Mouse (Mus musculus): ENCODE results near the gene Scpep1. TPM values are rescaled to one million over a fixed set of nuclear protein-coding genes. Genes with fewer than 3 reads are reported as not detected.

Scpep1 gene
- total RNA-seq, 1 experiment, result 140 TPM

DNA sequence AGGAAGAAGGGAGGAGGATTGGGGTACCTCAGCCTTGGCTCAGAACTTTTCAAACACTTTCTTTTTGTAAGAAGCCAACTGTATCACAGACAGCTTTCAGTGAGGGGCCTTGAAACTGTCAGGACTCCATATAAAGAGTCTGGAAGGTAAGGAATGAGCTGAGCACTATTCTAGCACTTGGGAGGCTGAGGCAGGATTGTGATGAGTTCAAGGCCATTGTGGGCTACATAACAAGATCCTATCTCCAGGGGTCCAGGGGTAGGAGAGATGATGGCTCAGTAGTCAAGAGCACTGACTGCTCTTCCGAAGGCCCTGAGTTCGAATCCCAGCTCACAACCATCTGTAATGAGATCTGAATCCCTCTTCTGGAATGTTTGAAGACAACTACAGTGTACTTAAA, 3.7 kb downstream of the Scpep1 start:
- Histone ChIP-seq H3K4me3 (ENCODE audit: insufficient read depth in 1 of 2, low read depth in 1 of 2, low read length in 2 of 2, poor library complexity in 1 of 2, severe bottlenecking in 1 of 2) (no peak overlapping the region), H3K9me3 (ENCODE audit: control insufficient read depth, insufficient read depth, low read depth, low read length) (no peaks in the 10 kb centered on the region), H3K4me1 (ENCODE audit: control insufficient read depth in 2 of 2, insufficient read depth in 2 of 2, low read length in 2 of 2, poor library complexity in 1 of 2) (peaks cover 12 to 13% of the 10 kb centered on the region in 2 experiments; a peak in 3 of 4 replicates), H3K27ac (ENCODE audit: insufficient read depth, low read depth, low read length, poor library complexity, severe bottlenecking) (peak overlapping the region; percentile 69; the same call in 1 of the 2 replicates), H3K36me3 (ENCODE audit: control insufficient read depth, insufficient read depth, low read length, poor library complexity, severe bottlenecking) (peaks cover 22% of the 10 kb centered on the region), H3K9ac (ENCODE audit: insufficient read depth, low read depth, low read length, poor library complexity, severe bottlenecking) (peak overlapping the region; percentile 2; the same call in 1 of the 2 replicates)
- in situ Hi-C loops (cut with MboI; ENCODE audit: low sequenced_read_pairs in 2 of 2, unreplicated experiment in 2 of 2), result no loop called here
- DNase-seq (ENCODE audit: low read depth, low spot score), result no peak
- TF ChIP-seq ZC3H11A (IDR thresholded peaks at IDR 0.05; ENCODE audit: borderline replicate concordance, low read depth, low read length), result no peak
- TF ChIP-seq HCFC1 (IDR thresholded peaks at IDR 0.05; ENCODE audit: borderline replicate concordance, insufficient read depth, low read length), result no peak
- no peak for TF ChIP-seq ZNF384 (IDR thresholded peaks at IDR 0.05; ENCODE audit: low read depth, low read length)
- no peak for TF ChIP-seq CHD2 (IDR thresholded peaks at IDR 0.05; ENCODE audit: low read depth, low read length)
- no peak for TF ChIP-seq MAFK (IDR thresholded peaks at IDR 0.05; ENCODE audit: insufficient read depth, low read depth, low read length)

DNA sequence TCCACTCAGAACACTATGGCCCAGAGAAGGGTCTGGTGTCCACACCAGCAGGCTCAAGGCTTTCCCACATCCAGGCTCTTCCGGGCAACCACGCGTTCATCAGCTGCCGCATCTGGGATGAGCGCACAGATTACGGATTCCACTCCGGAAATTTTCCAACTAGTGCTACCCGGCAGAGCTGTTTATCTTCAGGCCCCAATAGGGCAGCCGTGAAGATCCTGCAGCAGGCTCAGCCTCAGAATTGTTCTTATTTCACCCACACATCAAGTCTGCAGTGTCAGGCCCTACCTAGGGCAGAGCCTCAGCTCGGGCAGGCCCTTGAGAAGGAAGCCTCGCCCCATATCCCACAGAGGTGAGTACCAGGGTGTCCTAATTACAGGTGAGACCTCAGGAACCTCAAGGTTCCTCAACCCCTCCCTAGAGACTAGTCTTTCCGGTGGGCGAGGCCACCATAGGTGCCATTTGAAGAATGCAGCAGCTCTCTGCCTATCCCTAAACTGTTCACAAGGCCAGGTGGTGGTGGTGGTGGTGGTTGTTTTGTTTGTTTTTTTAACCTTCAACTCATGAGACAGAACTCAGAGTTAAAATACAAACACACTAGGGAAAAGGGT, 4.5 kb downstream of the Scpep1 start:
- H3K9me3 ChIP-seq (ENCODE audit: control insufficient read depth, insufficient read depth, low read depth, low read length), result no peaks in the 10 kb centered on the region
- peaks cover 28% of the 10 kb centered on the region for H3K36me3 ChIP-seq (ENCODE audit: control insufficient read depth, insufficient read depth, low read length, poor library complexity, severe bottlenecking)
- peak overlapping the region; percentile 85 for H3K9ac ChIP-seq (ENCODE audit: insufficient read depth, low read depth, low read length, poor library complexity, severe bottlenecking)
- peaks cover 13 to 16% of the 10 kb centered on the region in 2 experiments for H3K4me1 ChIP-seq (ENCODE audit: control insufficient read depth in 2 of 2, insufficient read depth in 2 of 2, low read length in 2 of 2, poor library complexity in 1 of 2)
- DNase-seq (ENCODE audit: low read depth, low spot score), result no peak
- peak overlapping the region; percentile 99 for H3K27ac ChIP-seq (ENCODE audit: insufficient read depth, low read depth, low read length, poor library complexity, severe bottlenecking)
- in situ Hi-C loops (cut with MboI; ENCODE audit: low sequenced_read_pairs in 2 of 2, unreplicated experiment in 2 of 2), result no loop called here
- H3K4me3 ChIP-seq (ENCODE audit: insufficient read depth in 1 of 2, low read depth in 1 of 2, low read length in 2 of 2, poor library complexity in 1 of 2, severe bottlenecking in 1 of 2), result peak overlapping the region; percentile 51 to 61
- TF ChIP-seq MAFK (IDR thresholded peaks at IDR 0.05; ENCODE audit: insufficient read depth, low read depth, low read length) (no peak), HCFC1 (IDR thresholded peaks at IDR 0.05; ENCODE audit: borderline replicate concordance, insufficient read depth, low read length) (no peak), ZC3H11A (IDR thresholded peaks at IDR 0.05; ENCODE audit: borderline replicate concordance, low read depth, low read length) (no peak), ZNF384 (IDR thresholded peaks at IDR 0.05; ENCODE audit: low read depth, low read length) (no peak), CHD2 (IDR thresholded peaks at IDR 0.05; ENCODE audit: low read depth, low read length) (no peak)

- Histone ChIP-seq H3K9me3 (ENCODE audit: control insufficient read depth, insufficient read depth, low read depth, low read length) (no peaks in the 10 kb centered on the region), H3K36me3 (ENCODE audit: control insufficient read depth, insufficient read depth, low read length, poor library complexity, severe bottlenecking) (peaks cover 31% of the 10 kb centered on the region), H3K27ac (ENCODE audit: insufficient read depth, low read depth, low read length, poor library complexity, severe bottlenecking) (peak overlapping the region; percentile 99), H3K4me1 (ENCODE audit: control insufficient read depth in 2 of 2, insufficient read depth in 2 of 2, low read length in 2 of 2, poor library complexity in 1 of 2) (peaks cover 13 to 14% of the 10 kb centered on the region in 2 experiments), H3K4me3 (ENCODE audit: insufficient read depth in 1 of 2, low read depth in 1 of 2, low read length in 2 of 2, poor library complexity in 1 of 2, severe bottlenecking in 1 of 2) (peak overlapping the region; percentile 51 to 61), H3K9ac (ENCODE audit: insufficient read depth, low read depth, low read length, poor library complexity, severe bottlenecking) (peak overlapping the region; percentile 85)
- no peak for DNase-seq (ENCODE audit: low read depth, low spot score)
- in situ Hi-C loops (cut with MboI; ENCODE audit: low sequenced_read_pairs in 2 of 2, unreplicated experiment in 2 of 2), result no loop called here
- no peak for TF ChIP-seq ZC3H11A (IDR thresholded peaks at IDR 0.05; ENCODE audit: borderline replicate concordance, low read depth, low read length)
- TF ChIP-seq HCFC1 (IDR thresholded peaks at IDR 0.05; ENCODE audit: borderline replicate concordance, insufficient read depth, low read length), result no peak
- no peak for TF ChIP-seq MAFK (IDR thresholded peaks at IDR 0.05; ENCODE audit: insufficient read depth, low read depth, low read length)
- no peak for TF ChIP-seq ZNF384 (IDR thresholded peaks at IDR 0.05; ENCODE audit: low read depth, low read length)
- no peak for TF ChIP-seq CHD2 (IDR thresholded peaks at IDR 0.05; ENCODE audit: low read depth, low read length)
These were observed 5.2 kb downstream of the Scpep1 start for GRCm38 (mm10) chr11:88949802-88950639.

- Histone ChIP-seq H3K36me3 (ENCODE audit: control insufficient read depth, insufficient read depth, low read length, poor library complexity, severe bottlenecking) (peaks cover 37% of the 10 kb centered on the region), H3K4me1 (ENCODE audit: control insufficient read depth in 2 of 2, insufficient read depth in 2 of 2, low read length in 2 of 2, poor library complexity in 1 of 2) (peaks cover 13 to 14% of the 10 kb centered on the region in 2 experiments), H3K9me3 (ENCODE audit: control insufficient read depth, insufficient read depth, low read depth, low read length) (no peaks in the 10 kb centered on the region), H3K4me3 (ENCODE audit: insufficient read depth in 1 of 2, low read depth in 1 of 2, low read length in 2 of 2, poor library complexity in 1 of 2, severe bottlenecking in 1 of 2) (peak overlapping the region in 1 of 2 experiments; percentile 39; a peak in 2 of 4 replicates), H3K27ac (ENCODE audit: insufficient read depth, low read depth, low read length, poor library complexity, severe bottlenecking) (peak overlapping the region; percentile 99), H3K9ac (ENCODE audit: insufficient read depth, low read depth, low read length, poor library complexity, severe bottlenecking) (peak overlapping the region; percentile 39; the same call in 1 of the 2 replicates)
- no peak for DNase-seq (ENCODE audit: low read depth, low spot score)
- no peak for TF ChIP-seq ZC3H11A (IDR thresholded peaks at IDR 0.05; ENCODE audit: borderline replicate concordance, low read depth, low read length)
- TF ChIP-seq MAFK (IDR thresholded peaks at IDR 0.05; ENCODE audit: insufficient read depth, low read depth, low read length), result no peak
- TF ChIP-seq ZNF384 (IDR thresholded peaks at IDR 0.05; ENCODE audit: low read depth, low read length), result no peak
- TF ChIP-seq CHD2 (IDR thresholded peaks at IDR 0.05; ENCODE audit: low read depth, low read length), result no peak
- no peak for TF ChIP-seq HCFC1 (IDR thresholded peaks at IDR 0.05; ENCODE audit: borderline replicate concordance, insufficient read depth, low read length)
- in situ Hi-C loops (cut with MboI; ENCODE audit: low sequenced_read_pairs in 2 of 2, unreplicated experiment in 2 of 2), result no loop called here
These were observed 6.4 kb downstream of the Scpep1 start for GRCm38 (mm10) chr11:88948896-88949295.

Data from ES-E14 (cell line).